Mouse (Mus musculus) right cerebral cortex, adult 18-20 months (tissue): ENCODE data around the gene Olfr108.
A peak's percentile ranks its signal among the peaks of the same experiment; 100 is the strongest.

Source experiments
- DNase-seq: peaks from one replicate; pipeline ENCODE4 v3.0.0; 2022; ENCODE audit warnings: mixed read lengths

Olfr108 gene

DNA sequence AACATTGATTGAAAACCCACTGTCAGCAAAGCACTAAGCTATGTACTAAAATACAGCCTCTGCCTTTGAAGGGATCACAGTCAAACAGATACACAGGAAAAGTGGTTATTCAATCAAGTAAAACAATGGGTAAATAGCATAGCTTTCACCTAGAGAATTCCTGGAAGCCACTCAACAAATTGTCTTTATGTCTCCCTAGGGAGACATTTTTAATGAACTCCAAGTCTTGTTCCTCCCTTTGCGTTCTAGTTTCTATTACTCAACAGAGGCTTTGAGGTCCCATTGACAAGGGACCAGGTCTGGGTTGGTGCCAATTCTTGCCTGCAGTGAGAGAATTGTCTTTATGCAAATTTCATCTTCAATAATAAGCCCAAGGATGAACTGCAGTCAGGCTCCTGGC lies at the start of gene Olfr108:
Gene Olfr108 (plus strand): TSS at position 301 of the 400 bp plus-strand sequence.
- no peak for DNase-seq

DNA sequence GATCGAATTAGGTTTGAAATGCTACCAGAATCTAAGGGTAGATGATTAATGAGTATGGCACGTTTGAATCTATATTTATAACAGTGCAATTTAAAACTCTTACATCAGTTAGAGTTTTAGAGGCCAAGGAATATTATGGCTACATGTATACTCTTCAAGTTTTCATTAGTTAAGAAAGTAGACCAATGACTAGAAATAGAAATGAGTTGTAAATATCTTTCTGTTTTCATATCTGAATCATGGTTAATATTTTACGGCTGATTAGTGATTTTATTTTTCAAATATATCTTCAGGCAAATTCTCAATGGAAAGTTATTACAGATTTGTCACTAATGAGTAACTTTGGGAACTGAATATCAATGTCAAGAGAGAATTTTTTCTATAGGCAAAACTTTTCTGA lies 46.4 kb upstream of the Olfr108 start, which contains the start of gene Olfr107:
Gene Olfr107 (plus strand): TSS at position 301 of the 400 bp plus-strand sequence.
- no peak for DNase-seq

DNA sequence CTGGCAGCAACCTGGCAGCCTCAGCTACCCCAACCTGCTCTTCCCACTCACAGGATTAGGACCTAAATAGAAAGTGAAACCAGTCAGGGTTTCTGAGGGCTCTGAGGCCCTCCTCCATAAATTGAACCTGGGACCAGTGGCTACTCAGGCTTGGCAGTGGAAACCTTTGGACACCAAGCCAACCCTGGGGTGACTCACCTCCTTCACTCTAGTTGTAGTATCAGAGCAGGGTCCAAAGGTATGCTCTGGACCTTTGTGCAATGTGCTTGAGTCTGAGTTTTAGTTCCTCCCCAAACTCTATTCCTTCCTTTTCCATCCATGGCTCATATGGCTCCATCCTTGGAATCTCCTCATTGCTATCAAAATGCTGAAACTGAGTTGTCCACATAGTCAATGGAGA lies 31.9 kb upstream of the Olfr108 start:
- DNase-seq, result no peak

DNA sequence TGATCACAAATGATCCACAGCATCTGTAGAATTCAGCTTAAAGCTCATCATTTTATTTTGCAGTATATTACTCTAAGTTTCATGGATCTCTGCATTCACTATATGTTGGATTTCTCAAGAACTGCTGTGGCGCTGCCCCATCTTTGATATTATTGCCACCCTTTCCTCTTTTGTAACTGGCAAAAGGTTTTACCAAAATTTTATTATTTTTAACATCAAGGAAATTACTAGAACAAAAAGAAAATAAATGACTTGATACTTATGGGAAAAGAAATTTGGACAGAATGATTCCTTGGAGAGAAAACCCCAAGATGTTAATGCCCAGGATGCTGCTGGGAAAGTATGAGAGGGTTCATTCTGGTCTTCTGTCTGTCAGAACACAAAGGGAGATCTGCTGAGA lies 13.3 kb downstream of the Olfr108 start, which contains the start of gene Olfr109:
Gene Olfr109 (plus strand): TSS at position 301 of the 400 bp plus-strand sequence.
- no peak for DNase-seq

DNA sequence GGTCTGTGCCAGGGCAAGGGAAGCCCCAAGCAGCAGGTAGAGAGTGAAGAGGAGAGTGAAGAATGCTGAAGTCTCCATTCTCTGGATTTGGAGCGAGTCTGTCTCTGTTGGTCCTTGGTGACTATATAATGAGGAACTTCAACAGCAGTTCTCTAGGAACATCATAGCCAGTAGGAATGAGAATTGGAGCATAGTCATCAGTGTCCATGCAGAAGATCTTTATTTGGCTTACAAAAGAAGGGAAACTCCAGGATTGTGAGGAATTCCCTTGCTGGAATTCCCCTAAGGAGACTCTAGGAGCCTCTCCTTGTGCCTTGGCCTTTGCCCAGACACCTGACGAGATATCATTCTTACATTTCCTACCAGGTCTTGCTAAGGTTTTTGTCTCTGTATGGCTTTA lies 38.2 kb downstream of the Olfr108 start, which contains the start of gene H2-M2:
Gene H2-M2 (minus strand): TSS at position 101 of the 400 bp plus-strand sequence.
- DNase-seq, result no peak

DNA sequence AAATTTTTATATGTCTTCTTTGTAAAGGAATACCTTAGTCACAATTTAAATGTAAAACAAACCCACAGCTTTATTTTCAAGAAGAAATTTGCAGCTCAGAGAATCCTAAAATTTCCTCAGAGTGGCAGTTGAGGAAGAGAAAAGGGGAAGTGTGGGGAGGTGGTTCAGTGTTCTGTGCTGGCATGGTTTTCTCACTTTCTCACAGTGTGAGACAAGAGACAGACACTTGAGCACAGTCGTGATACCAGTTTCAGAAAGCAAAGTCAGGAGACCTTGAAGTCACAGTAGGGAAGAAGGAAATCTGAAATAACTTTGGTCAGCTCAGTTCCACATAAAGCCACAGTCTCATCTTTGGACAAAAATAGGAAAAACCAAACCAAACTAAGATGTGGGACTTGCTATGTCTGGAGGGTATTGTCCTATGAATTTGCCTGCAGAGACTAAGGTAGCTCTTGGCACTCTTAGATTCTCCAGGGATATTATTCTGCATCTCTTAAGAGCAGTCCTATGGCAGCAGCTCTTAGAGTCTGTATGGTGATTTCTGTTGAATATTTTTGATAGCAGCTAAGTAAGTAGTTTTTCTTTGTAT lies 46.7 kb downstream of the Olfr108 start, which contains the start of gene Olfr110:
Gene Olfr110 (plus strand): TSS at position 539 of the 589 bp plus-strand sequence.
- DNase-seq, result peak; percentile 3
